ENCODE assay signal across 8 mouse cellular contexts in genomic region chr3:88620992-88621536, GRCm38 (mm10). TPM values are rescaled to one million over a fixed set of nuclear protein-coding genes. Genes with fewer than 3 reads are reported as not detected.
DNase-seq lines count a peak whose midpoint lies in the region; ATAC-seq and TF ChIP-seq lines count a peak whose summit lies in the region.

No protein-coding gene starts in this region.

- H3K27ac ChIP-seq in gastrocnemius, adult 2 months, result peak overlapping the region; percentile 95
- H3K27ac ChIP-seq in hindbrain, embryonic 15.5 days (replicated peaks), result peak overlapping the region; percentile 96
- H3K27ac ChIP-seq in liver, embryonic 11.5 days (ENCODE audit: low read depth, low read length), result peak overlapping the region; percentile 95

- H3K4me3 ChIP-seq in gastrocnemius, adult 2 months, result peak overlapping the region; percentile 89
- H3K4me3 ChIP-seq in hindbrain, embryonic 15.5 days, result peak overlapping the region; percentile 92
- H3K4me3 ChIP-seq in liver, embryonic 11.5 days (ENCODE audit: low read depth, low read length), result peak overlapping the region; percentile 81

- intact Hi-C loops in gastrocnemius, adult 2 months (cut with DNase I), result no loop called here

- under 1% methylated on average over 55 of the region's 64 CpGs for WGBS in hindbrain, embryonic 15.5 days
- under 1% methylated on average over 60 of the region's 64 CpGs for WGBS in liver, embryonic 11.5 days

- peak overlapping the region; percentile 96 for H3K4me2 ChIP-seq in hindbrain, embryonic 15.5 days
- H3K4me2 ChIP-seq in liver, embryonic 11.5 days, result peak overlapping the region; percentile 92

- H3K36me3 ChIP-seq in hindbrain, embryonic 15.5 days, result no peaks in the 10 kb centered on the region
- no peaks in the 10 kb centered on the region for H3K36me3 ChIP-seq in liver, embryonic 11.5 days (ENCODE audit: control insufficient read depth, insufficient read depth, low read length)

- H3K9me3 ChIP-seq in hindbrain, embryonic 15.5 days, result no peaks in the 10 kb centered on the region
- H3K9me3 ChIP-seq in liver, embryonic 11.5 days (ENCODE audit: control insufficient read depth, low read length), result no peaks in the 10 kb centered on the region

- ATAC-seq in hindbrain, embryonic 15.5 days (ENCODE audit: low FRiP score, low read depth), result peak; percentile 61
- peak; percentile 80 for ATAC-seq in liver, embryonic 11.5 days (replicated peaks; ENCODE audit: low FRiP score)
- ATAC-seq in monocyte, adult 5-6 weeks (replicated peaks; ENCODE audit: insufficient number of reproducible peaks, low FRiP score, low TSS enrichment, poor library complexity, severe bottlenecking), result peak; percentile 66

- H3K9ac ChIP-seq in hindbrain, embryonic 15.5 days, result peak overlapping the region; percentile 97
- H3K9ac ChIP-seq in liver, embryonic 11.5 days (ENCODE audit: low read depth, low read length), result peak overlapping the region; percentile 88

- TF ChIP-seq CTCF in gastrocnemius, adult 2 months (IDR thresholded peaks at IDR 0.05), result no peak

- DNase-seq in right cerebral cortex, postnatal 10 days (ENCODE audit: low spot score in 2 of 2), result peak; percentile 78 to 79
- DNase-seq in right cerebral cortex, adult 18-20 months, result no peak
- DNase-seq in cerebellum, postnatal 10 days, result peak; percentile 83 to 84
- DNase-seq in gastrocnemius, adult 2 months, result peak; percentile 86
- DNase-seq in liver, embryonic 11.5 days (ENCODE audit: low spot score), result peak; percentile 83
- peak; percentile 79 to 84 for DNase-seq in thymus, adult 18-20 months

- H3K4me1 ChIP-seq in hindbrain, embryonic 15.5 days (replicated peaks), result peaks cover 43% of the 10 kb centered on the region
- H3K4me1 ChIP-seq in liver, embryonic 11.5 days (replicated peaks; ENCODE audit: control insufficient read depth, insufficient read depth, low read length), result peaks cover 64% of the 10 kb centered on the region

- no peaks in the 10 kb centered on the region for H3K27me3 ChIP-seq in hindbrain, embryonic 15.5 days
- H3K27me3 ChIP-seq in liver, embryonic 11.5 days (replicated peaks; ENCODE audit: control insufficient read depth, insufficient read depth, low read length), result no peaks in the 10 kb centered on the region

RNA-seq across cellular contexts. Expression of gene Arhgef2, which starts 15.3 kb away (rescaled TPM):
- total RNA-seq in gastrocnemius, adult 2 months (2021), result 10 to 100 TPM; 22.4 to 24.7 TPM
- polyA plus RNA-seq in hindbrain, embryonic 15.5 days (2015; fragmentation: Nextera tagmentation; extraction: Ambion mirVana), result 121 and 129 TPM in 2 replicates
- 64.3 and 66.3 TPM in 2 replicates for polyA plus RNA-seq in liver, embryonic 11.5 days (2014; fragmentation: Nextera tagmentation; extraction: Ambion mirVana)
- total RNA-seq in monocyte, adult 5-6 weeks (2017), result 88.9 to 183 TPM (median 90.0 TPM) in 3 replicates

RNA-seq across cellular contexts. Expression of gene Rxfp4, which starts 31.9 kb away (rescaled TPM):
- not detected for total RNA-seq in gastrocnemius, adult 2 months (2021)
- polyA plus RNA-seq in hindbrain, embryonic 15.5 days (2015; fragmentation: Nextera tagmentation; extraction: Ambion mirVana), result not detected in 2 replicates
- polyA plus RNA-seq in liver, embryonic 11.5 days (2014; fragmentation: Nextera tagmentation; extraction: Ambion mirVana), result not detected in 2 replicates
- total RNA-seq in monocyte, adult 5-6 weeks (2017), result not detected in 3 replicates

RNA-seq across cellular contexts. Expression of gene Ssr2, which starts 45.4 kb away (rescaled TPM):
- 10 to 100 TPM; 41.1 to 54.8 TPM for total RNA-seq in gastrocnemius, adult 2 months (2021)
- 146 and 149 TPM in 2 replicates for polyA plus RNA-seq in hindbrain, embryonic 15.5 days (2015; fragmentation: Nextera tagmentation; extraction: Ambion mirVana)
- polyA plus RNA-seq in liver, embryonic 11.5 days (2014; fragmentation: Nextera tagmentation; extraction: Ambion mirVana), result 306 and 307 TPM in 2 replicates
- total RNA-seq in monocyte, adult 5-6 weeks (2017), result 23.2 to 70.0 TPM (median 35.5 TPM) in 3 replicates
